Mouse (Mus musculus): ENCODE measurements around the gene Misp. TPM values are rescaled to one million over a fixed set of nuclear protein-coding genes. Genes with fewer than 3 reads are reported as not detected.

Gene Misp
- polyA plus RNA-seq, 1 experiment from 2014 or later = 0.29 TPM

DNA sequence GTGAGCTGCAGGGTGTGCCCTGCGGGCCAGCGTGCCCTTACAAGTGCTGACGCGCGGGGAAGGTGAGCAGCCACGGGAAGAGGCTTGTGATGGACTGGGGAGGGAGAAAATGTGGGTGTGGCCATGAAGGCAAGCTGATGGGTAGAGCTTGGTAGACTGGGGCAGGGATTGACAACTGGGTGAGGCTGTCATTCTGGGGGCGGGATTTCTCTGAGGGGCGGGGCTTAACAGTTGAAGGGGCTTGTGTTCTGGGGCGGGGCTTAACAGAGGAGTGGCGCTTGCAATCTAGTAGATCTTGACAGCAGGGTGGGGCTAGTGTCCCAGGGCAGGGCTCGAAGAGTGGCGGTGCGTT, 40.1 kb upstream of the Misp start:
- Histone ChIP-seq H3K9ac (ENCODE audit: low read length) (no peak overlapping the region), H3K4me1 (ENCODE audit: control insufficient read depth, insufficient read depth, low read length) (peaks cover 10% of the 10 kb centered on the region), H3K4me2 (ENCODE audit: low read depth, severe bottlenecking) (peak overlapping the region; percentile 50), H3K27me3 (ENCODE audit: control insufficient read depth, insufficient read depth, low read length) (peaks cover 37% of the 10 kb centered on the region), H3K27ac (replicated peaks; ENCODE audit: low read depth, low read length) (no peak overlapping the region), H3K9me3 (ENCODE audit: control insufficient read depth, low read length) (no peaks in the 10 kb centered on the region), H3K4me3 (ENCODE audit: low read depth, low read length) (peak overlapping the region; percentile 29), H3K36me3 (ENCODE audit: control insufficient read depth, insufficient read depth, low read length) (no peaks in the 10 kb centered on the region)
- 2% methylated on average over 13 of the region's 13 CpGs for WGBS
- DNase-seq (ENCODE audit: low spot score) (no peak), ATAC-seq (ENCODE audit: insufficient number of reproducible peaks, low FRiP score, low TSS enrichment, low read depth) (no peak)

DNA sequence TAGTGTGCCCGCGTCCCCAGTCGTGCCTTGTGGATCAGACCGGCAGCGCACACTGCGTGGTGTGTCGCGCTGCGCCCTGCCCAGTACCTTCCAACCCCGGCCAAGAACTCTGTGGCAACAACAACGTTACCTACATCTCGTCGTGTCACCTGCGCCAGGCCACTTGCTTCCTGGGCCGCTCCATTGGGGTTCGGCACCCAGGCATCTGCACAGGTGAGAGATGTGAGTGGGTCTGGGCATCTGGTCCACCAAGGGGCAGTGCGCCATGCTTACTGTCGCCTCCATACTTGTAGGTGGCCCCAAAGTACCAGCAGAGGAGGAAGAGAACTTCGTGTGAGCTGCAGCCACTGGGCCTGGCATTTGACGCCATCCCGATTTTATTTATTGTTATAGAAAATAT, 39.6 kb upstream of the Misp start:
- Histone ChIP-seq H3K27ac (replicated peaks; ENCODE audit: low read depth, low read length) (no peak overlapping the region), H3K4me3 (ENCODE audit: low read depth, low read length) (peak overlapping the region; percentile 29), H3K27me3 (ENCODE audit: control insufficient read depth, insufficient read depth, low read length) (peaks cover 37% of the 10 kb centered on the region), H3K9me3 (ENCODE audit: control insufficient read depth, low read length) (no peaks in the 10 kb centered on the region), H3K36me3 (ENCODE audit: control insufficient read depth, insufficient read depth, low read length) (no peaks in the 10 kb centered on the region), H3K4me1 (ENCODE audit: control insufficient read depth, insufficient read depth, low read length) (peaks cover 10% of the 10 kb centered on the region), H3K4me2 (ENCODE audit: low read depth, severe bottlenecking) (peak overlapping the region; percentile 50), H3K9ac (ENCODE audit: low read length) (no peak overlapping the region)
- no peak for DNase-seq (ENCODE audit: low spot score)
- 0 out of 2 replicates have a peak, but pooled peaks have one; percentile 1 for ATAC-seq (ENCODE audit: insufficient number of reproducible peaks, low FRiP score, low TSS enrichment, low read depth)
- 28% methylated on average over 21 of the region's 21 CpGs for whole genome bisulfite sequencing

DNA sequence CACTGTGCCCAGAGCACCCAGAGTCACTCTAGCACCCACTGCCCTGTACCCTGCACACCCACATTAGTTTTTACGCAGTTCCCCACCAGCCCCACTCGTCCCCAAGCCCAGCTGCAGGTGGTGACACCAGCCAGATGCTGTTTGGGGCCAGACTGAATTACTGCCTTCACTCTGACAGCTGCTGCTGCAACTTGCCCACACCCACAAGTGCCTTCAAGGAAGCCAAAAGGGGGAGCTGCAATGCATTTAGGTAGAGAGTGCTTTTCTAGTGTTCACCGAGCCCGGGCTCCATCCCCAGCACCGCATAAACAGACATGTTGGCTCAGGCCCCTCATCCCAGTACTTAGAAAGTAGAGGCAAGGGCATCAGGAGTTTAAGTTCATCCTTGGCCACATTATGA, 38.8 kb upstream of the Misp start:
- Histone ChIP-seq H3K36me3 (ENCODE audit: control insufficient read depth, insufficient read depth, low read length) (no peaks in the 10 kb centered on the region), H3K4me3 (ENCODE audit: low read depth, low read length) (no peak overlapping the region), H3K4me2 (ENCODE audit: low read depth, severe bottlenecking) (no peak overlapping the region), H3K9me3 (ENCODE audit: control insufficient read depth, low read length) (no peaks in the 10 kb centered on the region), H3K27me3 (ENCODE audit: control insufficient read depth, insufficient read depth, low read length) (peaks cover 37% of the 10 kb centered on the region), H3K4me1 (ENCODE audit: control insufficient read depth, insufficient read depth, low read length) (peaks cover 10% of the 10 kb centered on the region), H3K27ac (replicated peaks; ENCODE audit: low read depth, low read length) (no peak overlapping the region), H3K9ac (ENCODE audit: low read length) (no peak overlapping the region)
- ATAC-seq (ENCODE audit: insufficient number of reproducible peaks, low FRiP score, low TSS enrichment, low read depth) (no peak), DNase-seq (ENCODE audit: low spot score) (no peak)
- 49% methylated on average over 5 of the region's 5 CpGs for WGBS

DNA sequence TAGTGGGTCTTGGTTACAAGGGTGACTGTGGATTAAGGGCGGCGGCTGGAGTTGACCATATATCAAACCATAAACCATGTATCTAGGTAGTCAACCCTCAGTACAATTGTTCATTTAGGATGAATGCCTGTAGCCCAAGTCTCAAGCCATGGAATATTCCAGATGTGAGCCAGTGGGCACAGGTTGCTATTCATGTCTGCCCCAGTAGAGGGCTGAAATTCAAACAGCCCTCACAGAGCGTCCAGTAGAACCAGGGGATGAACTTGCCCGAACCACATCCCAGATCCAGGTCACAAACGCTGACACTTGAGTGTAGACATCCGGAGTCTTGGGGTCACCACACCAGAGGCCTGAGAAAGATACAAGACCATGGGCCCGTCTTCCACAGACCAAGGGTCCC, 37.7 kb upstream of the Misp start:
- peaks cover 8% of the 10 kb centered on the region for H3K4me1 ChIP-seq (ENCODE audit: control insufficient read depth, insufficient read depth, low read length)
- WGBS = 66% methylated on average over 7 of the region's 7 CpGs
- no peak for ATAC-seq (ENCODE audit: insufficient number of reproducible peaks, low FRiP score, low TSS enrichment, low read depth)

DNA sequence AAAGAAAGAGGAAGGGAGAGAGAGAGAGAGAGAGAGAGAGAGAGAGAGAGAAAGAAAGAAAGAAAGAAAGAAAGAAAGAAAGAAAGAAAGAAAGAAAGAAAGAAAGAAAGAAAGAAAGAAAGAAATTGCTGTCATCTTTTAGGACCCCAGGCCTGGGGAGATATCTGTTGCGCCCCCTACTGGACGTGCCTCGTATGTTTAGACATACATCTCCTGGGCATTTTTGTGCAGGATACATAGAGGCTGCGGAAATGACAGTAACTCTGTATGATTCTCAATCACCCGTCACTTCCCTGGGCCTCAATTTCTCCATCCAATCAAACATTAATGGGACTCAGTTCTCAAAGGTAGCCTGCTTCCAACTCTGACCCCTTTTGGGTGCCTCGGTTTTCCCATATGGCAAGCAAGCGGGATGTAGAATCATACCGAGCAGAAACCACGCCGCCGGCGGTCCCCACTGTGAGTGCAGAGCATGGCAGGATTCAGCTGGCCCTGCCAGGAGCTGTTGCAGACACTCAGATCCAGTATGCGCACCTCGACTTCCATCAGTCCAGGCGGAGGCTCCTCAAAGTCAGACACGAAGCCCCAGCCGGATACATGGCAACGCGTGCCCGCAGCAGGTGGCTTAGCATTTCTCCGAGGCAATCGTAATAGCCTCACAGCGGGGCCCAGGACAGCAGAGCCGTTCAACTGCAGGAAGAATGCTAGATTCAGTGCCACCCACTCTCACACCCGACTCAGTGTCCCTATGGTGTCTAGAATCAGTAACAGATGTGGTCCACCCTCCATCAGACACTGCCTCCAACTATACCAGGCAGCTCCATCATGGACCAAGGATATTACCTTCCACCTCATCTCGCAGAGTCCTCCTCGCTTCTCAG, 36.6 kb upstream of the Misp start:
- H3K27me3 ChIP-seq (ENCODE audit: control insufficient read depth, insufficient read depth, low read length) = peaks cover 21% of the 10 kb centered on the region
- H3K4me2 ChIP-seq (ENCODE audit: low read depth, severe bottlenecking) = no peak overlapping the region
- ATAC-seq (ENCODE audit: insufficient number of reproducible peaks, low FRiP score, low TSS enrichment, low read depth) (no peak), DNase-seq (ENCODE audit: low spot score) (peak; percentile 69)
- H3K9me3 ChIP-seq (ENCODE audit: control insufficient read depth, low read length) = no peaks in the 10 kb centered on the region
- no peak overlapping the region for H3K9ac ChIP-seq (ENCODE audit: low read length)
- no peak overlapping the region for H3K4me3 ChIP-seq (ENCODE audit: low read depth, low read length)
- no peak overlapping the region for H3K27ac ChIP-seq (replicated peaks; ENCODE audit: low read depth, low read length)
- no peaks in the 10 kb centered on the region for H3K36me3 ChIP-seq (ENCODE audit: control insufficient read depth, insufficient read depth, low read length)
- WGBS = 36% methylated on average over 27 of the region's 27 CpGs
- peaks cover 9% of the 10 kb centered on the region for H3K4me1 ChIP-seq (ENCODE audit: control insufficient read depth, insufficient read depth, low read length)

More for the DNA sequence above, 37.7 kb upstream of the Misp start:
- no peak for DNase-seq (ENCODE audit: low spot score)
- H3K27ac ChIP-seq (replicated peaks; ENCODE audit: low read depth, low read length) = no peak overlapping the region
- no peak overlapping the region for H3K9ac ChIP-seq (ENCODE audit: low read length)
- H3K4me3 ChIP-seq (ENCODE audit: low read depth, low read length) = no peak overlapping the region
- H3K36me3 ChIP-seq (ENCODE audit: control insufficient read depth, insufficient read depth, low read length) = no peaks in the 10 kb centered on the region
- H3K27me3 ChIP-seq (ENCODE audit: control insufficient read depth, insufficient read depth, low read length) = peaks cover 30% of the 10 kb centered on the region
- no peaks in the 10 kb centered on the region for H3K9me3 ChIP-seq (ENCODE audit: control insufficient read depth, low read length)
- no peak overlapping the region for H3K4me2 ChIP-seq (ENCODE audit: low read depth, severe bottlenecking)

DNA sequence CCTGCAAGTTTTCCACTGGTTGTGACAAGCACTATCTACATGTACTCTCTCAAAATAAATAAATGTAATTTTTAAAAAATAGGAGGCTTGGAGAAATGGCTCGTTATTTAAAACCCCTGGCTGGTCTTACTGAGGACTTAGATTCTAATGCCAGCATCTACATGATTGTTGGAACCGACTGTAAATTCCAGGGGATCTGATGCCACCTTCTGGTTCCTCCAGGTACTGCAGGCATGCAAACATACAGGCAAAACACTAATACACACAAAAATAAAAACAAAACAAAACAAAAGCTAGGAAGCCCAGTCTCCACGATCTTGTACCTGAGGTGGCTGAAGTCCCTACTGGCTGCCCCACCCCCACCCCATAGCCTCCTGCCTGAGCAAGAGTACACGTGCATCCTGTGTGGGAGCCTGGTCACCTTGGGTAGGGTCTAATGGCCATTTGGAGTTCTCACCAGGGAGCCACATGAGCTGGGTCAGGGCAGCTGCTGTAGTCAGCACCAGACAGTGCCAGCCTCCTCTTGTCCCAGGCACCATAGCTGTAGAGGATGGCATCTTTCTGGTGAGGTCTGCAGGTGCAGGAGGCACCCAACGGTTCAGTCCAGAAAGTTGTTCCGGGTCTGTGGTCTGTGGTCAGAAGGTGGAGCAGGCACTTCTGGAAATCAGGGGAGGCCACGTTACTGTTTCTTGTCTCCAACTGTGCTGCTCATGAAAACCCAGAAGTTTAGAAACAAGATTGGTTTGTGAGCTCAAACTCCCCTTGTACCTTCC, 32.2 kb upstream of the Misp start:
- no peak for ATAC-seq (ENCODE audit: insufficient number of reproducible peaks, low FRiP score, low TSS enrichment, low read depth)
- H3K36me3 ChIP-seq (ENCODE audit: control insufficient read depth, insufficient read depth, low read length) = no peaks in the 10 kb centered on the region
- 0 out of 2 replicates have a peak overlapping the region, but pooled peaks have one; percentile 1 for H3K4me2 ChIP-seq (ENCODE audit: low read depth, severe bottlenecking)
- H3K27ac ChIP-seq (replicated peaks; ENCODE audit: low read depth, low read length) = no peak overlapping the region
- no peak overlapping the region for H3K9ac ChIP-seq (ENCODE audit: low read length)
- 36% methylated on average over 7 of the region's 7 CpGs for WGBS
- peaks cover 6% of the 10 kb centered on the region; the same call in 1 of the 2 replicates for H3K27me3 ChIP-seq (ENCODE audit: control insufficient read depth, insufficient read depth, low read length)
- DNase-seq (ENCODE audit: low spot score) = peak; percentile 91
- no peak overlapping the region for H3K4me3 ChIP-seq (ENCODE audit: low read depth, low read length)
- 0 out of 2 replicates have a peak, but pooled peaks cover 2% of the 10 kb centered on the region for H3K4me1 ChIP-seq (ENCODE audit: control insufficient read depth, insufficient read depth, low read length)
- no peaks in the 10 kb centered on the region for H3K9me3 ChIP-seq (ENCODE audit: control insufficient read depth, low read length)

DNA sequence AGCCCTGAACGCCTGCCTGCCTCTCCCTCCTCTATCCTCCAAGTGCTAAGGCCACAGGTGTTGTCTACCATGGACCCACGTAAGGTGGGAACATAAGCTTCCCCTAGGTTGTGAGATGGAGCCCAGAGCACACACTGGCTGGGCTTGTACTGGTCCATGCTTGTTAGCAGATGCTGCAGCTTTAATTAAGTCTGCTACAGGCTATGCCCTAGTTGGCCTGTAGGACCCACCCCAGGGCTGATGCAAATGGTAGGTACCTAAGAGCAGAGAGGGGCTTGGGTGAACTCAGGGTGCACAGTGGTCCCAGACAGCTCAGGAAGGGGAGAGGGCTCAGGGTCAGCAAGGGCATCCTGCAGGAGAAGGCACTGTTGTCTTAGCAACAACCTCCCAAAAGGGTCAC, 31.2 kb upstream of the Misp start:
- Histone ChIP-seq H3K27ac (replicated peaks; ENCODE audit: low read depth, low read length) (no peak overlapping the region), H3K4me1 (ENCODE audit: control insufficient read depth, insufficient read depth, low read length) (peaks cover 8% of the 10 kb centered on the region), H3K4me3 (ENCODE audit: low read depth, low read length) (no peak overlapping the region), H3K9me3 (ENCODE audit: control insufficient read depth, low read length) (no peaks in the 10 kb centered on the region), H3K9ac (ENCODE audit: low read length) (no peak overlapping the region), H3K4me2 (ENCODE audit: low read depth, severe bottlenecking) (no peak overlapping the region), H3K36me3 (ENCODE audit: control insufficient read depth, insufficient read depth, low read length) (no peaks in the 10 kb centered on the region), H3K27me3 (ENCODE audit: control insufficient read depth, insufficient read depth, low read length) (0 out of 2 replicates have a peak, but pooled peaks cover 1% of the 10 kb centered on the region)
- 43% methylated on average over 2 of the region's 2 CpGs for WGBS
- no peak for ATAC-seq (ENCODE audit: insufficient number of reproducible peaks, low FRiP score, low TSS enrichment, low read depth)
- no peak for DNase-seq (ENCODE audit: low spot score)

DNA sequence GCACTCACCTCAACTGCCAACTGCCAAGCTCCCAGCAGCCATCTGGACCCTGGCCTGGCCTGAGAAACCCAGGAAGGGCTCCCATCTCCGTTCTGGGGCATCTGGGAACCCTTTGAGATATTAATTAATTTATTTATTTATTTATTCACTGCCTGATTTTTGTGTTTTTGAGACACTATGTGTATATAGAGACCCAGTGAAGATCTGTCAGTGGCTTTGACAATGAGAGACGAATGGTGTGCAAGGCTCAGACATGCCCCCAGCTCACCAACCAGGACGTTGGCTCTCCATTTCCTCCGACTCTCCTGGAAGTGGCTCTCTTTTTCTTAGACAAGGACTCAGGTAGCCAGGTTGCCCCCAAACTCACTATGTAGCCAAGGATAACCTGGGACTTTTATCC, 29.9 kb upstream of the Misp start, which contains the start of gene Prss57:
TSS of gene Prss57 (minus strand) at position 101 of the 400 bp plus-strand sequence.
- no peaks in the 10 kb centered on the region for H3K36me3 ChIP-seq (ENCODE audit: control insufficient read depth, insufficient read depth, low read length)
- H3K4me1 ChIP-seq (ENCODE audit: control insufficient read depth, insufficient read depth, low read length) = peaks cover 13% of the 10 kb centered on the region
- H3K27me3 ChIP-seq (ENCODE audit: control insufficient read depth, insufficient read depth, low read length) = no peaks in the 10 kb centered on the region
- ATAC-seq (ENCODE audit: insufficient number of reproducible peaks, low FRiP score, low TSS enrichment, low read depth) (no peak), DNase-seq (ENCODE audit: low spot score) (no peak)
- no peak within 1 kb of the TSS for H3K4me2 ChIP-seq (ENCODE audit: low read depth, severe bottlenecking)
- H3K9ac ChIP-seq (ENCODE audit: low read length) = no peak within 1 kb of the TSS
- H3K27ac ChIP-seq (replicated peaks; ENCODE audit: low read depth, low read length) = no peak within 1 kb of the TSS
- H3K9me3 ChIP-seq (ENCODE audit: control insufficient read depth, low read length) = no peaks in the 10 kb centered on the region
- H3K4me3 ChIP-seq (ENCODE audit: low read depth, low read length) = no peak within 1 kb of the TSS
- WGBS = 80% methylated on average over 4 of the region's 4 CpGs
